Mouse (Mus musculus) cortical plate, adult 2 months (tissue): Measurements from ENCODE around the gene Hoxd3.

ENCODE experiments used
- CTCF ChIP-seq: fragments of 200-500 bp; IDR thresholded peaks from 2 replicates; pipeline ENCODE4 v1.5.1; 2011; ENCODE audit warnings: mild to moderate bottlenecking, control low read depth, low read length; ENCODE audit not compliant: insufficient read depth; ENCODE audit errors: extremely low read depth
- POLR2A ChIP-seq: fragments of 200-500 bp; IDR thresholded peaks from 2 replicates; pipeline ENCODE4 v1.6.1; 2011; ENCODE audit warnings: mild to moderate bottlenecking, low read length, control low read depth; ENCODE audit not compliant: insufficient read depth; ENCODE audit errors: extremely low read depth

GRCm38 (mm10) chr2:74736688-74737577 lies 25.2 kb downstream of the Hoxd3 start:
- no peak for TF ChIP-seq CTCF
- no peak for TF ChIP-seq POLR2A
